Mouse (Mus musculus) cerebellum, adult 2 months (tissue): ENCODE results near the gene Rnf144a.

Source experiments
- CTCF ChIP-seq: fragments of 200-500 bp; IDR thresholded peaks from 2 replicates; pipeline ENCODE4 v1.5.1; 2011; ENCODE audit warnings: low read depth, mild to moderate bottlenecking, control low read depth, low read length, moderate library complexity, borderline replicate concordance; ENCODE audit not compliant: insufficient read depth
- POLR2A ChIP-seq: fragments of 200-500 bp; IDR thresholded peaks from 2 replicates; pipeline ENCODE4 v1.6.1; 2011; ENCODE audit warnings: low read length, control low read depth, borderline replicate concordance; ENCODE audit not compliant: insufficient read depth

DNA sequence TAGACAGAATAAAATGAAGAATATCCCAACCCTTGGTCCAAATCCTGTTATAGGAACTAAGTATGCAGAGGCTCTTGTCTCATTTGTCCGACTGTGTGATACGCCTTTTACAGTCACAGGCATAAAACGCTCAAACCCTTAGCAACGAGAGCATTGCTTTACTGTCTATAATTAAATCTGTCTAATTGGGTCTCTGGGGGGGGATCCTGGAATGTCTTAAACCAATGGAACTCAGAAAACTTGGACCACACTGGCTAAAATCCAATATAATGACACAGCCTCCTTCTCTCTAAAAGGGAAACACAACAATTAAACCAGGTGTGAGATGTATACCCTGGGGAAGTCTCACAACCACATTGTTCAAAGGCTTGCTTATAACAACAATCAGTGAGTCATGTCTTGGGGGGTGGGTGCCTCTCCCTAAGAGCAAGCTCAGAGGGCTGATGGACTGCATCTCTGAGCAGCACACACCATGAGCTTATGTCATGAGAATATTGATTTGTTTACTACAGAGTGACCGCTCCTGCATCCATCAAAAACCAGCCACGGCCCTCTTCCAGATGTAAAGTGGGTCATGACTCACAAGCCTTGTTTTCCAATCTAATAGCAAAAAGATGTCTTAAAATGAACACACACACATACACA, 85.9 kb downstream of the Rnf144a start:
- no peak for TF ChIP-seq CTCF
- TF ChIP-seq POLR2A = no peak
